Mouse (Mus musculus) right cerebral cortex, postnatal 25 days (tissue): ENCODE measurements at regions not wholly inside any gene's neighbourhood (a gene's known extent, or its start where the extent isn't known, plus 50 kb on each side); places are given as distances from the start of the nearest gene placed in this dataset.
"Not testable (repeated sequence)": the region's sequence is repeated elsewhere in the genome, so short reads cannot be mapped to it uniquely, and the experiment has no call there.

Source experiments
- DNase-seq: peaks from one replicate; pipeline ENCODE4 v3.0.0; 2022

DNA sequence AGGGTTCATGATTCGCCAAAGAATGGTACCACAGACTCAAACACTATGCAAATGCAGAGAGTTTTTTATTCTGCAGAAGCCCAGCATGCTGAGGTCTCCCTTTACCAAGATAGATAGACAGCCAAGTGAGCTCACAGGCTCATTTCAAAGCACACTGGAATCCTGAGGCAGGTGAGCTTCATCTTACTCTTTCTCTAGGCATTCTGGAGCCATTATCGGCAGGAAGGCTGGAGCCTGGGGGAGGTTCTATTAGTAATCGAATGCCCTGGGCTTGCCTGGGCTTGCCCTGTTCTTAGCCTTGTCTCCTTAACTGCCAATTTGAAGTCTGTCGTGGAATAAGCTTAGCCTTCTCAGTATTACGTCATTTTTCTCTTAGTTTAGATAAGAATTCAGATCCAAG is 121.6 kb upstream of the Trim24 start:
- no peak for DNase-seq

- no peak for DNase-seq
These were observed 120.3 kb upstream of the Trim24 start for GRCm38 (mm10) chr6:37750271-37750670.

GRCm38 (mm10) chr6:37751701-37752100 is 118.9 kb upstream of the Trim24 start:
- no peak for DNase-seq

GRCm38 (mm10) chr6:37761003-37761402 is 109.6 kb upstream of the Trim24 start:
- not testable (repeated sequence) for DNase-seq

- DNase-seq, result no peak
These were observed 107.6 kb upstream of the Trim24 start for GRCm38 (mm10) chr6:37763036-37763435.

DNA sequence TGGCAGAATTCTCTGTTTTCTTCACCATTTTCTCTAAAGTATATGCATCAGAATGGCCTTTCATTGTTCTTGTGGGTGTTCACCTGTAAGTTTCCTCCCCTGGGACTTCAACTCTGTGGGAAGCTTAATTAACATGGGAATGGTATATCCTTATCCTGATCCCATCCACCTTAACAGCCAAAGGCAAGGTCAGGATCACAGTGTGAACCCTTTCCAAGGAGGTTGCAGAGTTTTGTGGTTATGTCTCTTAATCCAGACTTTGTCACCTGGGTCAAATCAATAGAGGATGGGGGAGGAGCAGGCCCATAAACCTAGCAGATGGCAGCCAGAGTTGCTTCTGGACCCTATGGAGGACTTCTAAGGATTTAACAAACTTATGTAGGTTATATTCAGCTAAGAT is 102.9 kb upstream of the Trim24 start:
- DNase-seq, result no peak

DNA sequence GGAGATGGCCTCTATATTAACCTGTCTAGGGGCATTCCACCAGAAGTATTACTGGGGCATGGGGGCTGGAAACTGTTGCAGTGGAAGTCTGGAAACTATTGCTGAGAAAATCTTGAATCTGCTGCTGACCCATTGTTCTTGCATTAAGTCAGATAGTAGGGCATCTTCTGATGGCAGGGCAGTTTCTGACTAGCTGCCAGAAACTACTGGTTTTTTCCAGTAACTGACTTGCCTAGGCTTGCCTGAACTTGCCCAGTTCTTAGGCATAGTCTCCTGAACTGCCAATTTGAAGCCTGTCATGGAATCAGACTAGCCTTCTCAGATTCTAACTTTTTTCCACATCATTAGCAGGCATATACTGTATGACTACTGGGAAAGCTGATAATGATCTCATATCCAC is 97.3 kb upstream of the Trim24 start:
- no peak for DNase-seq

DNA sequence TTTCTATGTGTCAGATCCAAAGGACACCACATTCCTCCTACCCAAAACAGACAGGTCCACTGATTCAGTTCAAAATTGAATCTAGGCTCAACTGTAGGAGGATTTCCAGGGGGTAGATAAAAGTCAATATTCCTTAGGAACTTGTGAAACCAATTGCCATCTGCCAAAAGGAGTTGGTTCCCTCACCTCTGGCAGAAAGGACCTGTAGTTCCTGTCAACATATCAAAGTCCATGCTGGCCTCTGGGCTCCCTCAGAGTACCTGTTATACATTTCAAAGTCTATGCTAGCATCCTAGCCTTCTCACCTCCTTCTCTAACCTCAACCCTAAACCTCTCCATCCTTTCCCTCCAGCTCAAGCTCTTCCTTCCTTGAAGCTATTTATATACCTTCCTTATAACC is 95.5 kb upstream of the Trim24 start:
- no peak for DNase-seq

- no peak for DNase-seq
These were observed 90.7 kb upstream of the Trim24 start for GRCm38 (mm10) chr6:37779893-37780292.

DNA sequence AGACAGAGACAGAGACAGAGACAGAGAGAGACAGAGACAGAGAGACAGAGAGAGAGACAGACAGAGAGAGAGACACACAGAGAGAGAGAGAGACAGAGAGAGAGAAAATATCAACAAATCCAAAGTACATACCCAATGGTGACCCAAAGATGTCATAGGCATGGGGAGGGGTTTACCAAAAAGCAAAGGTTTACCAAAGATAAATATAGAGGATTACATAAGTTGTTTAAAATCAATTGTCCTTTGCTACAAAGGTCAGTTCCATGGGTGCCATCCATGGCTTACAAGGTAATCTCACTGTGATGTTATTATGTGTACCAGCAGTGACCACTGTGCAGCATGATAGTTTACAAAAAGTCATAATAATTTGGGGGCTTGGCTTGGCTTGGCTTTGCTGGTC is 88.7 kb upstream of the Trim24 start:
- DNase-seq, result no peak

DNA sequence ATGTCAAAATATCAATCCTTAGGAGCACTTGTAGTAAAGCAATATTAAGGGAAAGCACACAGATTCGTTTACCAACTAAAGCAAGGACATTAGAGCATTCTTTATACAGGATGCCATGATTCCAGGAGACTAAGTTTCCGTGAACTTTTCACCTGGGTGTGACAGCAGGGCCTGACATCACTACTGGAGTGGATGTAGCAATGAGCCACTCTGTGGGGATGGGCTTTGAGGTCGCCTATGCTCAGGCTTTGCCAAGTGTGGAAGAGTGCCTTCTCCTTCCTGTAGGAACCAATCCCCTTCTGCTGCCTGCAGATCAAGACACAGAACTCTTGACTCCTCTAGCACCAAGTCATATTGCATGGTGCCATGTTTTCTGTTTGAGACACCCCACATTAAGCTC is 85.3 kb upstream of the Trim24 start:
- DNase-seq, result not testable (repeated sequence)

DNA sequence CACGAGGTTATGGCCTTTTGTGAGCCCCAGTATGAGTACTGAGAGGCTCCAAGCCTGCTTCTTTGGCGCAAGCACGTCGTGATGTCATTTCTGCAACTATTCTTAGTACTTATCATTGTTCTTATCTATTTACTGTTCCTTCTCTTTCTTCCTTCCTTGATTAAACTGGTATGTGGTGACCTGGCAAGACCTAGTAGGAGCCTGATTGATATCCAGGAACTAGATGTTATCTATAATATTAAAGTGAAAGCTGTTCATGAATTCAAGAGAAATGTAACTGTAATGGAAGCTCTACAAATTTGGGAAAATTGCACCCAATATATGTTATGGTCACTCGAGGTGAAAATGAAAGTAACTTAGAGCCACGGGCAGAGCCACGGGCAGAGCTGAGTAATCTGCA is 84.9 kb upstream of the Trim24 start:
- DNase-seq, result no peak

GRCm38 (mm10) chr6:37787858-37788257 is 82.8 kb upstream of the Trim24 start:
- not testable (repeated sequence) for DNase-seq

- DNase-seq, result no peak
These were observed 79.7 kb upstream of the Trim24 start for GRCm38 (mm10) chr6:37790878-37791277.

GRCm38 (mm10) chr6:37794211-37794610 is 76.4 kb upstream of the Trim24 start:
- DNase-seq, result no peak

DNA sequence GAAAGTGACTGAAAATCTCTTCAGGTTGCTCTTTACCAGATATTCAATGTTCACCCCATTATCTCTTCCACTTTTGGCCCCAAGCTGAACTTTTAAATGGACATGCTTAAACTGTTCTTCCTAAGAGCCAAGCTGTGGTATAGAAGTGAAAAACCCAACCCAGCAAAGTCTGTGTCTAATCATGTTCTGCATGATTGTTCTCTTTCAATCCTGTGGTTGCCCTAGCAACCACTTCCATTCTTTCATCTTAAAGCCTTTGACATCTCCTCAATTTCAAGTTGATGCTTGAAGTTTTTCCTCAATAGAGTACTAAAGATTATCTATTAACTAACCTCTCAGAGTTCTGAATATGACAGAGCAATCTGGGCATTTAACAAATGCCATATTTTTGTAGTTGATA is 75.6 kb upstream of the Trim24 start:
- DNase-seq, result no peak

- no peak for DNase-seq
These were observed 67.4 kb upstream of the Trim24 start for GRCm38 (mm10) chr6:37803231-37803630.

GRCm38 (mm10) chr6:37805896-37806295 is 64.7 kb upstream of the Trim24 start:
- DNase-seq, result not testable (repeated sequence)

DNA sequence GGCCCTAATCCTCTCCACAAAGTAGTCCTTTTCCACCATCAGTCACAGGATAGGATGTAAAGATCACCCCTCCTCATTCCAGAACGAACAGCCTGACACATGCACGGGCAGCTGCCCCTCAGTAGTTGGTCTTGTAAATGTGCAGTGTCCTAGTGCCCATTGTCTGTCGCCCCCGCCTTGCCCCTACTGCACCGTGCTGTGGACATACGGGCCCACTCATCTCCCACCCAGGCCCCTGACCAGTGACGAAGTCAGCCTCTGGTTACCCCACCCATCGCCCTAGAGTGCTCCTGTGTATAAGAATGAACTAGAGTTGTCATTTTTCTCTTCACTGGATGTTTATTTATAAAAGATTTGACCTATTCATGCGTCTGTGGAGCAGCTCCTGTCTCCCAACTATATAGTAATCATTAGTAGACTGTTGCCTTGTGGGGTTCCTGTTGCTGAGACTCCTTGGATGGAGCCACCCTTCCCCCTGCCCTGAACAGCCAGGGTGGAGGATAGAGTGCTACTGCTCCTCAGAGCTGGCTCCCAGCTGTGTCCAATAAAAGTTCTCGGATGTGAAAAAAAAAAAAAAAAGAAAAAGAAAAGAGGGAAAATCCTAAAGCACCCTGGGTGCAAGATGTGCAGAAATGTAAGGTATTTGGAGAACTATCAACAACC is 64.0 kb upstream of the Trim24 start:
- not testable (repeated sequence) for DNase-seq

DNA sequence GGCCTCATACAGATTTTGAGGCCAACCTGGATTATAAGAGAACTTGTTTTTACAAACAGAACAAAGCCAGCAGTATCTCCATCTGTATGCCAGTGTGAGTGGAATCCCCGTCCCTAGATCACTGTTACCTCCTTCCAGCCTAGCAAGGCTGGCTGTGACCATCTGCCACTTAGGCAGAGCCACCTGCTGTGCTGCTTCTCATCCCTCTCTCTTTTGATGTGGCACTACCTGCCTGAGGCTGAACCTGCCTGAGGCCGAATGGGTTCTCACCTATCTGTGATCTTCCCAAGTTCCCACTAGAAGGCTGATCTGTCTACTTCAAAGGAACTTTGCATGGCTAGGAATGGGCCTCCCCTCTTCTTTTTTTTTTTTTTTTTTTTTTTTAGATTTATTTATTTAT is 55.4 kb upstream of the Trim24 start:
- DNase-seq, result not testable (repeated sequence)
